Mouse (Mus musculus): ENCODE results near the gene Zfp967.
"Not testable (repeated sequence)": the region's sequence is repeated elsewhere in the genome, so short reads cannot be mapped to it uniquely, and the experiment has no call there.

Zfp967 gene

GRCm38 (mm10) chr2:176520756-176521155 lies at the start of gene Zfp967:
Gene Zfp967 (plus strand): TSS chr2:176521056.
- not testable (repeated sequence) for DNase-seq (ENCODE audit: low spot score)

- not testable (repeated sequence) for DNase-seq (ENCODE audit: low spot score)
These were observed 34.2 kb upstream of the Zfp967 start, which contains the start of gene Gm14434 for GRCm38 (mm10) chr2:176486683-176487082. Gene Gm14434 (minus strand): TSS chr2:176486783.
